Comparison of ENCODE assay signal across 7 mouse cellular contexts in genomic region chr2:70559520-70559919, GRCm38 (mm10). TPM values are rescaled to one million over a fixed set of nuclear protein-coding genes. Genes with fewer than 3 reads are reported as not detected.
A peak's percentile ranks its signal among the peaks of the same experiment; 100 is the strongest.
DNase-seq lines count a peak whose midpoint lies in the region; ATAC-seq and TF ChIP-seq lines count a peak whose summit lies in the region.

No protein-coding gene starts in this region.

- no peak overlapping the region for H3K4me2 ChIP-seq in embryonic facial prominence, embryonic 14.5 days (ENCODE audit: low read depth, low read length)
- H3K4me2 ChIP-seq in midbrain, embryonic 11.5 days: no peak overlapping the region

- TF ChIP-seq CTCF in MEL (IDR thresholded peaks at IDR 0.05 in 2 of 3, conservative IDR thresholded peaks at IDR 0.05 in 1 of 3; ENCODE audit: control insufficient read depth in 1 of 3, insufficient read depth in 1 of 3, low read depth in 2 of 3, low read length in 3 of 3, poor library complexity in 1 of 3, severe bottlenecking in 1 of 3): no peak

- no peaks in the 10 kb centered on the region for H3K27me3 ChIP-seq in MEL (ENCODE audit: control insufficient read depth in 1 of 2, insufficient read depth in 2 of 2, low read length in 2 of 2)
- H3K27me3 ChIP-seq in embryonic facial prominence, embryonic 14.5 days (replicated peaks; ENCODE audit: control insufficient read depth, insufficient read depth, low read length): peaks cover 60% of the 10 kb centered on the region
- peaks cover 59% of the 10 kb centered on the region for H3K27me3 ChIP-seq in midbrain, embryonic 11.5 days (ENCODE audit: control insufficient read depth, insufficient read depth, low read length)

- TF ChIP-seq POLR2A in MEL (IDR thresholded peaks at IDR 0.05; ENCODE audit: control insufficient read depth in 1 of 2, insufficient read depth in 1 of 2, low read depth in 1 of 2, low read length in 2 of 2, poor library complexity in 1 of 2): no peak

- no peak overlapping the region for H3K9ac ChIP-seq in MEL (ENCODE audit: control insufficient read depth, low read depth, low read length, poor library complexity, severe bottlenecking)
- H3K9ac ChIP-seq in embryonic facial prominence, embryonic 14.5 days (ENCODE audit: low read depth, low read length): no peak overlapping the region
- H3K9ac ChIP-seq in midbrain, embryonic 11.5 days (ENCODE audit: low read length): no peak overlapping the region

- ATAC-seq in embryonic facial prominence, embryonic 14.5 days (ENCODE audit: low read depth): no peak
- ATAC-seq in midbrain, embryonic 11.5 days (ENCODE audit: low FRiP score): no peak
- ATAC-seq in megakaryocyte, adult 5-6 weeks (ENCODE audit: poor library complexity, severe bottlenecking): no peak

- H3K4me1 ChIP-seq in MEL (ENCODE audit: control insufficient read depth in 1 of 2, insufficient read depth in 2 of 2, low read length in 2 of 2): no peaks in the 10 kb centered on the region
- H3K4me1 ChIP-seq in embryonic facial prominence, embryonic 14.5 days (ENCODE audit: control insufficient read depth, insufficient read depth, low read length): peaks cover 13% of the 10 kb centered on the region
- peaks cover 24% of the 10 kb centered on the region for H3K4me1 ChIP-seq in midbrain, embryonic 11.5 days (ENCODE audit: control insufficient read depth, insufficient read depth, low read length)

- H3K27ac ChIP-seq in MEL (ENCODE audit: control insufficient read depth, low read depth, low read length): no peak overlapping the region
- no peak overlapping the region for H3K27ac ChIP-seq in embryonic facial prominence, embryonic 14.5 days (replicated peaks; ENCODE audit: low read depth, low read length)
- H3K27ac ChIP-seq in midbrain, embryonic 11.5 days (ENCODE audit: low read depth, low read length): no peak overlapping the region

- no peak for TF ChIP-seq RAD21 in MEL (IDR thresholded peaks at IDR 0.05; ENCODE audit: low read depth, low read length)

- under 1% methylated on average over 13 of the region's 13 CpGs for WGBS in embryonic facial prominence, embryonic 14.5 days
- 2% methylated on average over 13 of the region's 13 CpGs for WGBS in midbrain, embryonic 11.5 days

- no peaks in the 10 kb centered on the region for H3K9me3 ChIP-seq in MEL (replicated peaks; ENCODE audit: insufficient read depth, low read length)
- H3K9me3 ChIP-seq in embryonic facial prominence, embryonic 14.5 days (ENCODE audit: control insufficient read depth, low read length): no peaks in the 10 kb centered on the region
- H3K9me3 ChIP-seq in midbrain, embryonic 11.5 days (ENCODE audit: control insufficient read depth, low read length): no peaks in the 10 kb centered on the region

- peak; percentile 90 for DNase-seq in CD4-positive, CD25-positive, alpha-beta regulatory T cell, adult 2 months (ENCODE audit: low read depth, low spot score)
- peak; percentile 37 for DNase-seq in MEL (ENCODE audit: low read depth, low spot score)
- peak; percentile 86 for DNase-seq in embryonic facial prominence, embryonic 14.5 days (ENCODE audit: low spot score)
- peak; percentile 60 for DNase-seq in kidney, adult 9 months
- peak; percentile 98 for DNase-seq in midbrain, embryonic 11.5 days (ENCODE audit: low spot score, missing footprints)
- peak; percentile 90 to 92 for DNase-seq in spleen, postnatal 36 days (ENCODE audit: low spot score in 2 of 2)

- no peak overlapping the region for H3K4me3 ChIP-seq in MEL (ENCODE audit: control insufficient read depth in 1 of 2, insufficient read depth in 1 of 2, low read depth in 2 of 2, low read length in 2 of 2)
- no peak overlapping the region for H3K4me3 ChIP-seq in embryonic facial prominence, embryonic 14.5 days (ENCODE audit: low read depth, low read length)
- no peak overlapping the region for H3K4me3 ChIP-seq in midbrain, embryonic 11.5 days (ENCODE audit: low read depth, low read length)

- H3K36me3 ChIP-seq in MEL (ENCODE audit: control insufficient read depth in 1 of 2, insufficient read depth in 2 of 2, low read length in 2 of 2): no peaks in the 10 kb centered on the region
- no peaks in the 10 kb centered on the region for H3K36me3 ChIP-seq in embryonic facial prominence, embryonic 14.5 days (ENCODE audit: control insufficient read depth, insufficient read depth, low read length)
- no peaks in the 10 kb centered on the region for H3K36me3 ChIP-seq in midbrain, embryonic 11.5 days (ENCODE audit: control insufficient read depth, insufficient read depth, low read length)

- no peaks in the 10 kb centered on the region for H3K79me2 ChIP-seq in MEL (ENCODE audit: control insufficient read depth, insufficient read depth, low read length, poor library complexity)

- no peak for TF ChIP-seq EP300 in MEL (IDR thresholded peaks at IDR 0.05; ENCODE audit: low read depth in 1 of 2, low read length in 2 of 2)

TF ChIP-seq in MEL, 35 proteins besides CTCF, POLR2A, EP300 and RAD21:
- 0 out of 2 replicates have a peak, but pooled peaks have one; percentile 20 for TF ChIP-seq SIN3A (IDR thresholded peaks at IDR 0.05; ENCODE audit: low read length)
- no peak for TF ChIP-seq MEF2A (IDR thresholded peaks at IDR 0.05; ENCODE audit: extremely low read depth, insufficient replicate concordance, low read depth, low read length, poor library complexity, severe bottlenecking)

RNA-seq across cellular contexts. Expression of gene Gad1, which starts 6.6 kb away (rescaled TPM):
- total RNA-seq in MEL (2012; rRNA removed): not detected in 2 replicates
- not detected for polyA plus RNA-seq in MEL (2012; ENCODE audit: insufficient read depth in 1 of 2, insufficient read length in 2 of 2, low read depth in 1 of 2, low replicate concordance in 2 of 2, missing spikeins in 1 of 2)
- polyA plus RNA-seq in embryonic facial prominence, embryonic 14.5 days (2014; fragmentation: Nextera tagmentation; extraction: Ambion mirVana): 0.08 and 0.31 TPM in 2 replicates
- 12.8 and 14.5 TPM in 2 replicates for polyA plus RNA-seq in midbrain, embryonic 11.5 days (2014; fragmentation: Nextera tagmentation; extraction: Ambion mirVana)
- not detected in 2 replicates for total RNA-seq in megakaryocyte, adult 5-6 weeks (2015)
- not detected in 2 replicates for total RNA-seq in megakaryocyte, adult 5-6 weeks (2017)

RNA-seq across cellular contexts. Expression of gene Erich2, which starts 50.9 kb away (rescaled TPM):
- total RNA-seq in MEL (2012; rRNA removed): not detected in 2 replicates
- polyA plus RNA-seq in MEL (2012; ENCODE audit: insufficient read depth in 1 of 2, insufficient read length in 2 of 2, low read depth in 1 of 2, low replicate concordance in 2 of 2, missing spikeins in 1 of 2): not detected
- polyA plus RNA-seq in embryonic facial prominence, embryonic 14.5 days (2014; fragmentation: Nextera tagmentation; extraction: Ambion mirVana): 4.2 and 6.1 TPM in 2 replicates
- polyA plus RNA-seq in midbrain, embryonic 11.5 days (2014; fragmentation: Nextera tagmentation; extraction: Ambion mirVana): 2.7 and 3.0 TPM in 2 replicates
- total RNA-seq in megakaryocyte, adult 5-6 weeks (2015): not detected in 2 replicates
- total RNA-seq in megakaryocyte, adult 5-6 weeks (2017): not detected in 2 replicates

Comparison
In these comparisons a context has a peak if more than half of its experiments do, and no peak if none do; other contexts are left out.
1. DNase-seq: peak in every context shown above with its lines; median percentile 98 in midbrain, embryonic 11.5 days; 91 in spleen, postnatal 36 days; 90 in CD4-positive, CD25-positive, alpha-beta regulatory T cell, adult 2 months; 86 in embryonic facial prominence, embryonic 14.5 days; 60 in kidney, adult 9 months; 37 in MEL.
2. RNA of gene Gad1, which starts 6.6 kb away (polyA plus RNA-seq): 12.8 to 14.5 TPM in midbrain, embryonic 11.5 days; 0.08 to 0.31 TPM in embryonic facial prominence, embryonic 14.5 days and not detected in MEL; every median in the first group is over 10 times any median in the second.